Mouse (Mus musculus): ENCODE results near the gene Vac14.

Vac14 gene

DNA sequence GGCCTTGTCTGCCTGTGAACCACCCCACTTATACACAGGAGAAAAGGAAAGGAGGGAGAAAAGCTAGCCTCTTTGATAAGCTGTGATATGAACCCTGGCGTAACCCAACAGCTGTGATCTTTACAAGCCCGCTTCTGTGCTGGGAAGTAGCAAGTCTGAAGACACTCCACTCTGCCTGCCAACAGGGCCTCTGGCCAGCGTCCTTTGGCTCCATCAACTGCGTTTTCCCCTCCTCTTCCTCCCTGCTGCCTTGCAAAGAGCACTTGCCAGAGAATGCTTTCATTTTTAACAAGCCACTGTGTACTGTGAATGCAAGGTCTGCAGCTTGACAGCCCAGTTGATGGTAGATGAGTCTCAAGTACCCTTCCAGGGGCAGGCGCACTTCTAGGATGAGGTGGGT, 69.3 kb downstream of the Vac14 start:
- no peak for DNase-seq (ENCODE audit: low read depth, low spot score)

- DNase-seq (ENCODE audit: low read depth, low spot score), result no peak
These were observed 71.6 kb downstream of the Vac14 start for GRCm38 (mm10) chr8:110689961-110690360.

GRCm38 (mm10) chr8:110694226-110694625, 75.8 kb downstream of the Vac14 start:
- DNase-seq (ENCODE audit: low read depth, low spot score), result no peak

- DNase-seq (ENCODE audit: low read depth, low spot score), result no peak
These were observed 76.4 kb downstream of the Vac14 start for GRCm38 (mm10) chr8:110694826-110695225.

GRCm38 (mm10) chr8:110695431-110695830, 77.0 kb downstream of the Vac14 start:
- no peak for DNase-seq (ENCODE audit: low read depth, low spot score)

- no peak for DNase-seq (ENCODE audit: low read depth, low spot score)
These were observed 77.7 kb downstream of the Vac14 start for GRCm38 (mm10) chr8:110696051-110696450.

GRCm38 (mm10) chr8:110697571-110697970, 79.2 kb downstream of the Vac14 start:
- no peak for DNase-seq (ENCODE audit: low read depth, low spot score)

- no peak for DNase-seq (ENCODE audit: low read depth, low spot score)
These were observed 79.7 kb downstream of the Vac14 start for GRCm38 (mm10) chr8:110698098-110698497.

DNA sequence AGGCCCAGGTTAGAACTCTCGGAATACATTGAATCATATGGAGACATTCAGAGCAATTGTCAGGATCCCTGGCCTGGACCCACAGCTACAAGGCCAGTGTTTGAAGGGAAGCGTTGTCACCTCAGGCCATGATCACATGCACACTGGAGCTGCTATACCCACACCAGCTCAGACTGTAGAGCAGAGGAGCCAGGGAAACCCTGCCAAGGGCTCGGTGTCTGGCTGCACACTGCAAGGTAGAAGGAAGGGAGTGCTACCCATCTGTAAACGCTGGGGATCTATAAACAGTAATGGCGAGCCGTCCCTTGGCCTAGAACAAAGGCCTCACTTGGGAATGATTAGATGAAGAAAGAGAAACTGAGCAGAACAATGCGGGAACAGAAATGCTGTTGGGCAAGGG, 81.1 kb downstream of the Vac14 start:
- DNase-seq (ENCODE audit: low read depth, low spot score), result no peak

DNA sequence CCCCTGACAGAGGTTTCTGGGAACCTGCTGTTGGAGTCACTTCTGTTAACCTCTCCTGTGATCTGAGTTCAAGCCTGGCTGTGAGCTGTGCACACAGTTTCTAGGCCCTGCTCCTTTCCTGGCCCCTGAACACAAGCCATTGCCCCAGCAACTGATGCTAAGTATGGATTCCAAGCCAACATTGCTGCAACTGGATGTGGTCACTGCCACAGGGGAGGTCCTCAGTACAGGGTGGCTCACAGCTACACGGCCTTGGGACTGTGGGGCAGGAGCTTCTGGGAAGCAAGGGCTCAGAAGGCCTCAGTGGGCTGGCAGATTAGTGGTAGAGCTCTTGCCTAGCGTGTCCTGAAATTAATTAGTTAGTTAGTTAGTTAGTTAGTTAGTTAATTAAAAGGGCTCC, 82.2 kb downstream of the Vac14 start:
- DNase-seq (ENCODE audit: low read depth, low spot score), result no peak

DNA sequence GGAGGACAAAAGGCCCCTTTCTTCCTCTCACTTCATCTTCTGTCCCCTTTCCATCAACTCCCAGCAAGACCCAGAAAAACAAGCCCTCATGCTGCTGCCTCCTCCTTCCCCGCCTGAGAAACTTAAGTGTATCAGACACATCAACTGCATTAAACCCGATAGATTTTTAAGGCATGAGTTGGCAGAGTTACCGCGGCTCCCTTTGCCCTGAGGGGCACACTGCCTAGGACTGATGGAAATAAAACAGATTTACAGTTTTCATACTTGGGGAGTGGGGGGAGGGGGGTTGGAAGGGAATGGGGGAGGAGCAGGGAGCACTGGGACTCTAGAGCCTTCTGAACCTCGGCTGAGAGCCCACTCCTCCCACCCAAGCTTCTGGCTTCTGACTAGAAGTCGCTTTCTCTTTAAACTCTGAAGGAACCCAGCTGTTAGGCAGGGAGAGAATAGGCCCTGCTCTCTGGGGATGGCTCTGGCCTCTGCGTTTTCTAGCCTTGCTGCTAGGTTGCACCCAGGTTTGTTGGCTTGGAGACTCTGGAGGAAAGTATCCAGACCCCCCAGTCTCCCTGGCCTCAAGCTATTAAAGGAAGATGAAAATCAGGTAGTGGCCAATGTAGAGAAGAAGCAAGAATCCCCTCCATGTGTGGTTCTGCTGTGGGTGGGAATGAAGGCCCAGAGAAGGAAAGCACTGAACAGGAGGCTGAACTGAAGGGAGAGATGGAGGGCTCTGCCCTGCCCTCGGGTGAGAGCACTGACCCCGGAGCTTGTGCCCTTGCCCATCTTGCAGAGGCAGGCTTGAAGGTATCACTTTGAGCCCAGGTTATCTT, 84.5 kb downstream of the Vac14 start:
- no peak for DNase-seq (ENCODE audit: low read depth, low spot score)

- no peak for DNase-seq (ENCODE audit: low read depth, low spot score)
These were observed 85.2 kb downstream of the Vac14 start for GRCm38 (mm10) chr8:110703460-110704061.

DNA sequence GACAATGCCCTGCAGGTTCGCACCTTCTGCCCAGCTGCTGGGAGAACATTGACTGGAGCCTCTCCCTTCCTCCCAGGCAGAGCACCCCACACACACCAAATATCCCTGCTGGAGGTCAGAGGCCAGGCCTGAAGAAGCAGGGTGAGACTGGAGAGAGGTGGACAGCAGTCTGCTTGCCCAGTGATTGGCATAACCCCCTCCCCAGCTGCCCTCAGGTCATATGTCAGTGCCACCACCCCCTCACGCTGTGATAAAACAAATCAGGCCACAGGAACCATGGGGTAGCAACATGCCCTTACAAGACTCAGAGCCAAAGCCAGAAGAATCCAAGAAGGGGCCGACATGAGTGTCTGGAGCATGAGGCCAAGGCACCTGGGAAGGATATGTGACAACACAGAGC, 85.7 kb downstream of the Vac14 start:
- DNase-seq (ENCODE audit: low read depth, low spot score), result no peak

DNA sequence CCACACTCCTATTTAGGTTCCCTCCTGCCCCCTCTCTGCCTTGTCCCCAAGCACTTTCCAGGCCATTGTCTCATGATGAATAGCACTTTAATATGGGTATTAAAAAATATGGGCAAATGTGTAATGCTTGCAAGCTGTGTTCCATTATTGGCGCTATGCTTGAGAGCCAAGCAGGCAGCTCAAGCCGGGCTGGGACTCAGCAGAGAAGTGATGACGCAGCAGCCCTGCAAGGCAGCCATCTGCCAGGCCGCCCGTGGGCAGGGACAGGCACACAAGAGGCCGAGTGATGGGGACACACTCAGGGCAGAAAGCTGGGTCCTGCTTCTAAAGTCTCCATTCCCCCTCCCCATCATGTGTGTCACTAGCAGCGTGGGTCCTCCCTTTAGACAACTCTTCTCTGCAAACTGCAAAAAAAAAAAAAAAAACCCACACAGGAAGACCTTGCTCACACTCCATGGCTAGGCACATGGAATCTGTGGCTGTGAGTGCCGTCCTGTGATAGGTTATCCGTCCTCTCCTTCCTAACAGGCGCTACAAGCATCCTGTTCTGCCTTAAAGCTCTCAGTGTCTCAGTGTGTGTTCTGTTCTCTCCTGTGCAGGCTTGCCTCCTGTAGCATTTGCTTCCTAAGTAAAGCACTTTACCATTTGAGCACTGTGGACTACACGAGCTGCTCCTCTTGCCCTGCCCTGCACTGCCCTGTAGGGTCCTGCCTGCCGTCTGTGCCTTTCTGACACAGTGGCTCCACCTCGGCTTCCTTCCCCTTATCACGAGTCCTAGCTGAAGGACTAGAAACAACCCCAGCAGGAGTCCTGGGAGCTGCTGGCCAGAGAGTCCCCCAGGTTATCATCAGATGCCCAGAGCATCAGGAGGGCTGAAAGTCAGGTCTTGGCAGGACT, 87.3 kb downstream of the Vac14 start:
- no peak for DNase-seq (ENCODE audit: low read depth, low spot score)

DNA sequence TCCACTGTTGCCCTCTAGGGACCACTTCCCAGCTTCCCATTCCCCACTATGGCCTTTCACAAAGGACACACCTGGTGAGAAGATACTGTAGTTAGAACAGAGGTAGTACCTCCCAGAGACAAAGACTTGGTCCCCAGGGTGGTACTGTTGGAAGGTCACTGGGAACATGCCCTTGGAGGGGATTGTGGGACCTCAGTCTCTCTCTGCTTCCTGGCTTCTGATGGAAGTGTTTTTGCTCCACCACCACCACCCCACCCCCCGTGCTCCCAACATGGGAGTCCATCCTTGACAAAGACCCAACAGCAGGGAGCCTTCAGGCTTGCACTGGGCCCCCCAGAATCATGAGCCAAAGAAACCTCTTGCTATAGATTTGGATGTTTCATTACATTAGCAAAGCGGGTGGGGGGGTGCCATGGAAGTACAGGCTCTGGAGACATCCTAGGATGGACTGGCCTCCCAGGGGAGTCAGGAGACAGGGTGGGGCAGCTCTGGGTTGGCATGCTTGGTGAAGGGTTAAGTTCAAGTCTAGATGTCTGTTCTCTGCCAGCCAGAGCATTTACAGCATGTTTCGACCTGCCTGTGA, 88.0 kb downstream of the Vac14 start:
- no peak for DNase-seq (ENCODE audit: low read depth, low spot score)

DNA sequence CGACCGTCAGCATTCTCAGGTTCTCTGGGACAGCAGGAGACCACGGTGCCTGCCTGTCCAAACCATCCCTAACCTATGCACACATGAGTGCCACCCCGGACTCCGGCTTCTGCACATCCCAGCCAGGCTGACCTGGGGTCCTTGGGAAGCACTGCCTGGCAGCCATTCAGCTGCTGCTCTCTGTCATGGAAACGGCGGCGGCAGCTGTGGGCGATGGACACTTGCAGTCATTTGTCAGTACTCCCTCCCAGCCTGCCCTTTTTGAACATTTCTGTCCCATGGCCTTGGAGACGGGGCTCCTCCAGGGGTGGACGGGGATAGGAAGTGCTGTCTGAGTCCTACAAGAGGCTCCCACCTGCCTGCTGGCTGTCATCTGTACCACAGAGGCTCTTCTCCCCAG, 90.0 kb downstream of the Vac14 start:
- DNase-seq (ENCODE audit: low read depth, low spot score), result no peak

DNA sequence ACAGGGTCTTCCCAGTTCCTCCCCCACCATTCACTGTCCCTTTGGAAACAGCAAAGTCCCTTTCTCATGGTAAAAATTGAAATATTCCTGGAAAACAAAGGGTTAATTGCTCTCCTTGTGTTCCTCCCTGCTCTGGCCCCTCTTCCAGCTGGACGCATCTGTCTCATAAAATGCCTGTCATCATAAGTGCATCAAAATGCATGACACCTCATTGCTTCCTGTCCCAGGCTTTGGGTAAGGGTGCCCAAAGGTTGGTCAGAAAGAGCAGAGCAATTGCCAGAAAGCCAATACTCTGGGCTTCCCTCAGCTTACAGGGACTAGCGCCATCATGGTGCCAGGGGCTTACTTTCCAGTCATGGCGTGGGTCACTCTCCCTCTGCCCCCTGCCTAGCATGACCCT, 92.2 kb downstream of the Vac14 start:
- no peak for DNase-seq (ENCODE audit: low read depth, low spot score)

DNA sequence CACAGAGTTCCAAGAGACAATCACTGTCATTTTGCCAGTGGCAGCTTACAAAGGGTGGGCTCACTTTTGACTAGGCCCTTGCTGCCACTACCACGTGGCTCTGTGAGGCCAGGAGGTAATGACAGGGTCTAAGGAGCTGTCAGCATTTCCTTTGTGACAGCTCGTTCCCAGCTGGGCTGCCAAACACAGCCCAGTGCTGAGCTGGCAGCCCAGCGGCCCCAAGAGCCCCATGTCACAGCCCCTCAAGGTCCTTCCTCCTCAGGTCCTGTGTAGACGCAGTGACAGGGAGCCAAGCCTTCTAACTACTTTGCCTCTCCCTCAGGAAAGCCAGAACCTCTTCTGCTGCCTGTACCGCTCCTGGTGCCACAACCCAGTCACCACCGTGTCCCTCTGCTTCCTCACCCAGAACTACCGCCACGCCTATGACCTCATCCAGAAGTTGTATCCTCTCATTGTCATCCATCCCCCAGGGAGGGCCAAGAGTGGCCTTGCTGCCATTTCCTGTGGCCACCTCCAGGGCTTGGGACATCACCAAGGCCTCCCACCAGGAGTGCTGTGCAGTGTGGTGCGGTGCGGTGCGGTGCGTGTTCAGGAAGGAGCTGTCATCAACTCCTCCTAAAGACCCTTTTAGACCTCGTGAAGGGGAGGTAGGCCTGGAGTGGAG, 93.0 kb downstream of the Vac14 start:
- DNase-seq (ENCODE audit: low read depth, low spot score), result no peak

DNA sequence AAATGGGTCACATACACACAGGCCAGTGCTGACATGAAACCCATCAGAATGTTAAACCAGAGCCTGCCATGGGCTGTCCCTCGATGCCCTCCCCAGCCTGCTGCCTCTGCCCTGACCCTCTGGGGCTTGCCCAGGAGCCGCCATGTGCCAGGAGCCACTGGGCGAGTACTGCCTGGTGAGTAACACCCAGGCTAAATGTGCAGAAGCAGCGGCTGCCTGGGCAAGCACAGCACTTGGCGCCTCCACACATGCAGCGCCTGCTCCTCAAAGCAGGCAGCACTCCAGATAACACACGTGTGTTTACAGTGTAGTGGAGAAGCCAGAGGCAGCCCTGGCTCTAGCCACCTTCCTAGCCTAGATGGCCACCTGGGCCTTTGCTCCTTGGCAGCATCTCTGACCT, 94.7 kb downstream of the Vac14 start:
- DNase-seq (ENCODE audit: low read depth, low spot score), result no peak

GRCm38 (mm10) chr8:110714827-110715519, 96.6 kb downstream of the Vac14 start:
- DNase-seq (ENCODE audit: low read depth, low spot score), result no peak

- no peak for DNase-seq (ENCODE audit: low read depth, low spot score)
These were observed 97.7 kb downstream of the Vac14 start for GRCm38 (mm10) chr8:110716075-110716474.

Data from embryo, embryonic 11.5 days (tissue).